Mouse (Mus musculus) Muller cell, postnatal 12 days (primary cell): ENCODE data around the gene Leap2.
"Not testable (repeated sequence)": the region's sequence is repeated elsewhere in the genome, so short reads cannot be mapped to it uniquely, and the experiment has no call there.

ENCODE experiments used
- DNase-seq: peaks from one replicate; pipeline ENCODE4 v3.0.0-alpha.2; 2015; ENCODE audit errors: inconsistent ontology term

The Leap2 gene

DNA sequence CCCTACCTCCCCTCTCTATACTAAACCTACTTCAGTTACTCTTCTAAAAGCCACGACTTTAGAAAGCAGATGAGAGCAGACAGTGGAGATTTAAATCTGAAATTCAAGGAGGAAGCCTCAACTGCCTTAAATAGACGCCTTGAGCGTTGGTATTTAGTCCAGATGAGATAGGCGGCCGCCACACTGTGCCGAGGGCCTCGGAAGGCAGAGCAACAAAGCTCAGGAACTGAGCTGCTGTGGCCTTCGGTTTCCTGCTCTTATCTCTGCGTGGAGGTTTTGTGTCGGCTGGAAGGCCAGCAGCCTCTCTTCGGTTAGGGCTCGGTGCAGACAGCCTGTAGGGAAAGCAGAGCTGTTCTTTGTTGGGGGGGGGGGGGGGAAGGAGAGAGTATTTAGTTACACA lies 19.0 kb upstream of the Leap2 start:
- DNase-seq, result no peak

DNA sequence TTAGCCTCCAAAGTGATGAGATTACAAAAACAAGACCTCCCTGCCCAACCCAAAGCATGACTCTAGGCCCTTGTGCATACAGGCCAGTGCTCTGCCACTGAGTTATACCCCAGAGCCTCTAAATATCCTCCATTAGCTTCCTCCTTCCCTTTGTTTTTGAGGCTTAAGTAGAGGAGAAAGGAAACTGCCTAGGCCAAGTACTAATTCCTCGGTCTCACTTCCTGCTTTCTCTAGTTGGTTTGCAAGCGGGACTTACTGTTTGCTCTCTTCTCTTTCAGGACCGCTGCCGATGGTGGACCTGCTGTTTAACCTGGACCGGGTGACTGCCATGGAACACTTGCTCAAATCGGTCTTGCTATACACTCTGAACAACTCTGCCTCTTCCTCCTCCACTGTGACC lies 13.4 kb upstream of the Leap2 start:
- no peak for DNase-seq

DNA sequence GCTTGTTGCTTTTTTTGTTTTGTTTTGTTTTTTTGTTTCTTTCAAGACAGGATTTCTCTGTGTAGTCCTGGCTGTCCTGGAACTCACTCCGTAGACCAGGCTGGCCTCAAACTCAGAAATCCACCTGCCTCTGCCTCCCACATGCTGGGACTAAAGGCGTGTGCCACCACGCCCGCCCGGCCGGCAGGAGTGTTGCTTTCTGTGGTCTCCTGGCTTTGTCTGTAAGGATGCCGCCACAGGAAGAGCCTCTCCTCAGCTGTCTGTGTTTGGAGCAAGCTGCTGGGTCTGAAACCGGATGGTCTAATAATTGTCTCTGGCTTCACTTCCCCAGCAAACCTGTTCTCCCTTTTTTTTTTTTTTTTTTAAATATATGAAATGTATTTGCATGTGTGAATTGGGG lies 12.5 kb upstream of the Leap2 start:
- no peak for DNase-seq

DNA sequence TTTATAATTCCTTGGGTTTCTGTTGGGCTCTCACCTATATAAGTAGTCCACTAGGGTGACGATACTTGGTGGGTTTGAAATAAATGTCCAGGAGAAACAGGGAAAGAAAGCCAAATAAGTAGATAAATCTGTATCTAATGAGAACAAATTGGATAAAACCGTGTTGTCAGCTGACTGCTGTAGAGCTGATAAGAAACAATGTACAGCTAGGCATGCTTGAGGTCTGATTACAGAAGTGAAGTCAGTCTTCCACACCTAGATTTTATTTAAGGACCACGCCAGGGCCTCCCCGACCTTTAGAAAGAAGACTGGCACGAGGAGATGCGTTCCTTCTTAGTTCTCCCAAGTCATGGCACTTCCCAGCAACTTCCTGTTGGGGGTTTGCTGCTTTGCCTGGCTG lies 10.1 kb upstream of the Leap2 start:
- DNase-seq, result no peak

DNA sequence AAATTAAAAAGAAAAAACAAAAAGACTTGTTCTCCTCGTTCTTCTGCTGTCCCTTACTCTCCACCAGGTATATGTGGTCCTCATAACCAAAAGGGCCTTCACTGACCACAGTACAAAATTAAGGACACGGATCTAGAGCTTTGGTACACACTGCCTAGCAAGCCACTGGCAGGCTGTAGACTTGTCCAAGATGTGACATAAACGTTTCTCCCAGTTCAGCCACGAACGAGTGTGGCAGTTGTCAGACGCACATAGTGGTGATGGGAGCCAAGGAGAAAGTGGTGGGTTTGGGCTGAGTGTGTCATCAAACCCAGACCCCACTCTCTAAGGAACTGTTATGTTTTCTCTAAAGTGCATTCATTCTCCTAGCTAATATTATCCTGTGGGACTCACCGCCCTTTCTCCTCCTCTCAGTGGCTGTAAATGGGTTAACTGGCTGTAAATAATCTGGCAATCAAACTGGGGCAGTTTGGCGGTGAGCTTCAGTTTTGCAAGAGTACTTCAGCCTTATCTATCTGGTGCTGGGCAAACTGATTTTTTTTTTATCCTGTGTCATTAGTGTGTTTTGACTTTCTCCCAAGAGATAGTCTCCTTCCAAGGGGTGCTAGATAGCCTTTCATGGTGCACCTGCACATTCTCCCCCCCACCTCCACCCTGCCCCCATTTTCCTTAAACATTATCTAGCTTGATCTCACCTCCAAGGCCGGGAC lies 8.5 kb upstream of the Leap2 start:
- no peak for DNase-seq

DNA sequence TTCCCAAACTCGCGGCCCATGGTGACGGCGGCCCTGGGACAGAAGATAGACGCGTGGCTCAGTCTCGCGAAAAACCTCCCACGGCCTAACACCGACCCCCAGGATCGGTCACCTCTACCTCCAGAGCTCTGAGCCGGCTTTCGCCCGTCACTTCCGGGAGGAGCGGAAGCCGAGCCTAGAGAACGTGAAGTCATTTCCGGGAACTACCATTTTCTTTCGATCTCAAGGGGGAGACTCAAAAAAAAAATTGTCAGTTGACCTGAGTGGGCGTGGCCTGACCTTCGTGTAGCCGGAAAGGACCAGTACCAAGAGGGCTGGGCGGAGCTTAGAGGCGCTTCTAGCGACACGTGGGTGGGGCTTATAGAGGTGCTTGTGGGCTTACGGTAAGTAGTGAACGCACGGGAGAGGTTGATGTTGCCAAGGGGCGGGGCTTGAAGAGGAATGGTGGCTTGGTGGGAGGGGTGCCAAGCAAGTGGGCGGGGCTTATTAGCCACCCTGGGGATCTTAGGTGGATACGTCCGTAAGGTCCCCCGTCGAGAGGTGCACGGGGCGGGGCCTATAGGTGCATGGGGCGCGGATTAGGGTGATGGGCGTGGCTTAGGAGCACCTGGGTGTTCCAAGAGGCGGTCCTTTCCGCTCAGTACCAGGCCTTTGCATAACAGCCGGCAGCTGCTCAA lies 7.8 kb upstream of the Leap2 start, which contains the start of the genes Uqcrq and Gdf9:
Gene Uqcrq, minus strand, starts transcription at position 162 of the 677 bp plus-strand sequence.
Gene Gdf9, plus strand, starts transcription at position 354 of the 677 bp plus-strand sequence.
- DNase-seq, result peak; percentile 99

DNA sequence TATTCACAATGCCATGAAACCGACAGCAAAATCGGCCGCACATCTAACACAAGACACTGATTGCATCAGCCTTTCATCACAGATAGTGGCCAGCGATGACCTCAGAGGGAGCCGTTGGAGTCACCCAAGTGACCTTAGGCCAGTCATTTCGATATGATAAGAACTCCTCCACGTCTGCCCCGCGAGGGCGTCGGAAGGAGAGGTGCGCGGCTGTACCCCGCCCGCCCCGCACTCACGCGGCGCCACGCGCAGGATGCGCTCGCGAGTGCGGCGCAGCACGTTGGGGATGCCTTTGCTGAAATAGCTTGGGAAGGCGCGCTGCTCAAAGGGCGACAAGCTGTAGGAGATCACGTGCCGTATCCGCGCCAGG lies 7.3 kb upstream of the Leap2 start:
- no peak for DNase-seq

DNA sequence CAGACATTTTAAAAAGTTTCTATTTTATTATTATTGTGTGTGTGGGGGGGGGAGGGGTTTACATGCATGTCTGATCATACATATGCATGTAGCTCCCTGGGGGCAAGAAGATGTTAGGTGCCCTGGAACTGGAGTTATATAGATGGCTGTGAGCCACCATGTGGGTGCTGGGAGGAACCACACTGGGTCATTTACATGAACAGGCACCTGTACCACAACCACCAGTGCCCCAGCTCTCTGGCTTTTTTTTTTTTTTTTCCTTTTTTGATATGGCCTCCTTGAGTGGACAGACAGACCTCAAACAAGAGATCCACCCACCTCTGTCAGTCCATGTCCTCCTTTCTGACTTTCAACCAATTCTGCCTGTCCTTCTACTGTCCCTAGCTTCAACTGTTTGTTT lies 6.2 kb upstream of the Leap2 start:
- no peak for DNase-seq

DNA sequence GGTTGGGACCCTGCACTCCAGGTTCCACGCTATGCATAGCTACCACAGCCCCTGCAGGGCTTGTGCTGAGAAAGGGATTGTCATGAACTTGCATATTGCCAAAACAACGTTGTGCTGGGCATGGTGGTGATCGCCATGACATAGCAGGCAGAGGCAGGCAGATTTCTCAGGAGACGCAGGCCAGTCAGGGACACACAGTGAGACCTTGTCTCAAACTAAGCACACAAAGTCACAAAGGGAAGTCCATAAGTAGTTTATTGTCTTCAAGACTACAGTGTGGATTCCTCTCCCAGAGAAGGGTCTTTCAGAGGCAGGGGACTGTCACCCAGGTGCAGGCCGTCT lies 5.7 kb upstream of the Leap2 start:
- no peak for DNase-seq

DNA sequence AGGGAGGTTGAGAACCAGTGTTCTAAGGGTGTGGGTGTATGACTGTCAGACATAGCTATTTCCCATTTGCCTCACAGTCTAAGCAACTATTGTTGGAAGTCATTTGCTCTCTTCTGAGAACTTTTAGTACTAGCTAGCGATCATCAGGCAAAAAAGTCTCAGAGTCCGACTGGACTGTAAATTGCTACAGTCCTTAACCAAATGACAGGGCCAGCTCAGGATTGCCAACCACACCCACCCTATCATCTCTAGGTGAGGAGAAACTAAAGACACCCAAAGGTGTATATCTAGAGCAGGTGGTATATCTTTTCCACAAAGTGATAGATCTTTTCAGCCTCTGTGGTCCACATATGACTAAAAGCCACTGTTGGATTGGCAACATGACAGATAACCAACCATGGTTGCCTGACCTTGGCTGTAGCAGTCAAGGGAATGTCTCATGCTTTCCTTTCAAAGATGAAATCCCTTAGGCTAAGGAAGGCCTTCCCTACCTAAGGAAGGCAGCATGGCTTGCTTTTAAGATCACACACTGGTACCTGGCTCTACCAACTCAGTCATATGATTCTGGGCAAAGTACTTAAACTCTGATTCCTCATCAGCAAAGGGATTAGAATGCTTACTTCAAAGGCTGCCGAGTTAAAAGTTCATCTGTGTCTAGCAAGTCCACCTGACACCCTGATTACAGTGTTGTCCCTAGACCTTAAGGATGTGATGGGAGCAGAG lies 5.2 kb upstream of the Leap2 start:
- no peak for DNase-seq

DNA sequence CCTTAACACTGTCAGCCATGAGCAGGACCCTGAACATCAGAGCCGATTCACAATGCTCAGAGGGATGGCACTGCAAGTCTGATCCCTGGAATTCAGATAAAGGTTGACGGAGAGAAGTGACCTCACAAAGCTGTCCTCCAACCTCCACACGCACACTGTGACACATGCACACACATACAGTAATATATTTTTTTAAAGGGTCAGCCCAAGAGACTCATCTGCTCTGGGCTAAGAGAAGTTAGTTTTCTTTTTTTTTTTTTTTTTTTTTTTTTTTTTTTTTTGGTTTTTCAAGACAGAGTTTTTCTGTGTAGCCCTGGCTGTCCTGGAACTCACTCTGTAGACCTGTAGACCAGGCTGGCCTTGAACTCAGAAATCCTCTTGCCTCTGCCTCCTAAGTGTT lies 3.9 kb upstream of the Leap2 start:
- not testable (repeated sequence) for DNase-seq

DNA sequence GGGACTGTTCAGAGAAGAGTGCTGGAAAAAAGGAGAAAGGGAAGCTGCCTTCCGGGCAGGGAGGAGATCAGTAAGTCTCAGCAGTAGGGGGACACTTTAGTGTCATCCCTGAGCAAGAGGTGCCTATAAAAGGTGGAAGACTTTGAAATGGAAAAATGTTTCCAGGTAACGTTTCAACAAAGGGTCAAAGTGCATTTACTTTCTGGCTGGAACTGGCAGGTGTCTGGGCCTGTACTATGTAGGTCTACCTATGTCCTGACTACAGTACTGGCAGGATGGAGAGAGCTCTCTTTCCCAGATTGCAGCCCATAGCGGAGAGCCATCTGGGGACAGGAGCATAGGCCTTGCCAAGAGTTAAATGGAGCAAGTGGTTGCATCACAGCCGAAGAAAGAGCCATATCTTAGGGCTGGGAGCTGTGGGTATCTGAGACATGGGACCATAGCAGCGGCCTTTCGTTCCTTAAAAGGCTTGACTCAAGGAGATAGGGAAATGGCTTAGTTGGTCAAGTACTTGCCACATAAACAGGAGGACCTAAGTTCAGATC lies 2.8 kb upstream of the Leap2 start:
- no peak for DNase-seq

DNA sequence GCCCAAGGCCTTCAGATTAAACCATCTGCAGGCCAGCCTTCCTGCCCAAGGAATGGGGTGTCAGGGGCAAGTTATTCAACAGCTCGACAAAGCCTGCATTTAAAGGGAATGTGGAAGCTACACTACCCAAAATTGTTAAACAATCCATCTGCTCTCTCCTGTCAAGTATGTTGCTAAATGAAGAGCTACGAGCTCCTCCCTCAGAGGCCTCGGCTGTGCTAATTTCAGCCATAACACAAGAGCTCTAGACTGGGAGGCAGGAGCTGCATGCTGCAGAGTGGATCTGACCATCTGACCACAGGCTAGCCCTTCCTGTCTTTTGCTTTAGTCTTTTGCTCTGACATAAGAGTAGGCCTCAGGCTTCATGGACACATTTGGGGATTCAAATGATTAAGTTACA lies 2.3 kb upstream of the Leap2 start:
- DNase-seq, result no peak

DNA sequence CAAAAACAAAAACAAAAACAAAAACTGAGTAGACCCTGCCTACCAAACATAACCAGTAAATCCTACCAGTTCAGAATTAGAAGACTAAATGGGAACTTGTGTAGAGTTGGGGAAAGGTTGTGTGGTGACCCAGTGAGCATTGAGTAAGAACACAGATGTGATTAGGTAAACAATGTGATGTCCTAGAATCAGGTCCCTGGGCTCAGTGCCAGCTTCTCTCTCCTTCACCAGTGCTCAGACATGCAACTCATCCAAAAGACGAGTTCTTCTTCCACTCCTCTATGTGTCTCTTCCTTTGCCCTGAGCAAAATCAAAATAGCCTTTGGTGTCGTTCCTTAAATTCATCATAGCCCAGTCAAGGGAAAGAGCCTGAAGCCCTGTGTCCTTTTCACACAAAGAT lies 1.9 kb upstream of the Leap2 start:
- no peak for DNase-seq

DNA sequence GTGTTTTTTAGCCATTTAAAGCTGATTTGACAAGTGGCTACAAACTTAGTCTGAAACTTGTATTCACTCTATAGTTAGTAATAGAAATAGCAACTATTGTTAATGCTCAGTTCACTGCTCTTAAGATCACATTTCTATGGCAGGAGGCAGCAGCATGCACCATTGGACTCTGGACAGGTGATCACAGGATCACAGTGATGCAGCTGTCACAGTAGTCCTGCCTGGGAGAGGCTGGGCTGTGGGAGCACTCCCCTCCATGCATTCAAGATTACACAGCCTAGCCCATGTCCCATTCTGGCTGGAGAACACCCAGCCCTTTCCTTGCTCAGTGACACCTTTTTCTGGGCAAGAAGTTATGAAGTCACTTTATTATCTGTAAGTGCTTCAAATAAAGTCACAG lies 4.9 kb downstream of the Leap2 start:
- no peak for DNase-seq

DNA sequence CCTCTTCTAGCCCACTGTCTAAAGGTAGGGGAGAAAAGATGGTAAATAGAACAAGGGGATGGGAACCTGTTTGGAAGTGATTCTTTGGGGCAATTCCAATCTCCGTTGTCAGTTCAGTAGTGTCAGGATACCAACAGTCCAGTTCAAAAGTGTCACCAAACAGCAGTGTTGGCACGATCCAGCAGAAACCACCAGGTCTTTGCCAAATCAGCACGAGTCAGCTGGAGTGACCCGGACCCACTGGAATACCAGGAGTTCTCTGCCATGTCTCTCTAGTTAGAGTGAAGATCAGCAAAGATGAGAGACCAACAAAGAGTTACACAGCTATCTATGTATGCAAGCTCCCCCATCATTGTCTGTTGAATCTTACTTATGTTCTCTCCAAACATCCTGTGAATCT lies 9.1 kb downstream of the Leap2 start:
- no peak for DNase-seq

DNA sequence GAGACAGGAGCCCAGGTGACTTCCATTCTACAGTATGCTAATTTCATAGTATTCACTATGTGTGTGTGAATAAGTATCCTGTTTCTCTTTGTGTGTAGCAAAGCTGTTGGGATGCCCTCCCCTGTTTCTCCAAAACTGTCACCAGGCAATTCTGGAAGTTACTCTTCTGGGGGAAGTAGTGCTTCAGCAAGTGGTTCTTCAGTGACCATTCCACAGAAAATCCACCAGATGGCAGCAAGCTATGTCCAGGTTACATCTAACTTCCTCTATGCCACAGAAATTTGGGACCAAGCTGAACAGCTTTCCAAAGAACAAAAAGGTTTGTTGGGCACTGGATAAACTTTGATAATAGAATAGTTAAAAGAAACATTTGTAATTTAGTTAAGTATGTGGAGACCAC lies 11.2 kb downstream of the Leap2 start:
- no peak for DNase-seq

DNA sequence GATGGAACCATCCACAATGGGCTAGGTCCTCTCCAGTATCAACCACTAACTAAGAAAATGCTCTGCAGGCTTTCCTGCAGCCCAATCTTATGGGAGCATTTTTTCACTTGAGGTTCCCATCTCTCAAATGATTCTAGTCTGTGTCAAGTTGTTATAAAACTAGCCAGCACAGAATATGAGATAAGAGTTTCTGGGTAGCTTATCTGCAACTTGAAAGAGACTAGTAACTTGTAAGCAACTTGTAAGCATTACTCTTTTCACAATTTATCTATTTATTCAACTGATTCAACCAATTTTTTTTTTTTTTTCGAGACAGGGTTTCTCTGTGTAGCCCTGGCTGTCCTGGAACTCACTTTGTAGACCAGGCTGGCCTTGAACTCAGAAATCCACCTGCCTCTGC lies 19.3 kb downstream of the Leap2 start:
- no peak for DNase-seq

DNA sequence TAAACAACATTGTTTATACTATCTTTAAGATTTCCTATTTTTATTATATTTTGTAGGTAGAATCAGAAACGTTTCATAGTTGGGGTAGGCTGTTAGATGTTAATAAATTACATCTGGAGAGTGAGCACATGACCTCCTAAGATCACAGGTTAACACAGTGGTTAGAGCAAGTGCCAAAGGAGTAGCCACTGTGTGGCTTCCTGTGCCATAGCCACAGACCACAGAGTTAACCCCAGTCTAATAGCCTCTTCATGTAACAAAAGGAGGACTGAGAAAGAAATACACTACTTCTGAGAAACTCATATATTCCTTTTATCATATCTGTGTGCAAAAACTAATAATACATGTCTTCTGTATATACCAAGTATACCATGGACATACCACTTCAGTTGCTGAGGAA lies 29.1 kb downstream of the Leap2 start:
- DNase-seq, result no peak

DNA sequence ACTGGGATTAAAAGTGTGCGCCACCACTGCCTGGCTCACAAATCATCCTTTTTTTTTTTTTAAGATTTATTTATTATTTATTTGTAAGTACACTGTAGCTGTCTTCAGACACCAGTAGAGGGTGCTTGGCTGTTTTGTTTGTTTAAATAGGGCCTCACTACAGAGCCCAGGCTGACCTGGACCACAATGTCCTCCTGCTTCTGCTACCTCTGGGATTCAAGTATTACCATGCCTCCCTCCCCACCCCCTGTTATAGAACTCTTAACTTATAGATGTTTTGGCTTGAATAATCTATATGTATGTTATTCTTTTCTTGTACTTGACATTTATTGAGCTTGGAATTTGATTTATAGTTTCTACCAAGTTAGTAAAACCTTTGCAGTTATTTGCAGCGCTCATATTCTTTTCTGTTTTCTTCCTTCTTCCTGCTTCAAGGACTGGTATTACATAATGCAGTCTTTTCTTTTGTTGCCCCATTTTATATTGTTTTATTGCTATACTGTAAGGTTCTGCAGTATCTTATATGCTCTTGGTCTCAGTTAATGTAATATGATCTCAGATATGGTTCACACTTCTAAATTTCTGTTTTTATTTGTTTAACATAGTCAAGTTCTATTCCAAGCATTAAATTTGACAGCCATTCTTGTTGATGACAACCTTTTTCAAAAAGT lies 39.1 kb downstream of the Leap2 start:
- DNase-seq, result no peak

DNA sequence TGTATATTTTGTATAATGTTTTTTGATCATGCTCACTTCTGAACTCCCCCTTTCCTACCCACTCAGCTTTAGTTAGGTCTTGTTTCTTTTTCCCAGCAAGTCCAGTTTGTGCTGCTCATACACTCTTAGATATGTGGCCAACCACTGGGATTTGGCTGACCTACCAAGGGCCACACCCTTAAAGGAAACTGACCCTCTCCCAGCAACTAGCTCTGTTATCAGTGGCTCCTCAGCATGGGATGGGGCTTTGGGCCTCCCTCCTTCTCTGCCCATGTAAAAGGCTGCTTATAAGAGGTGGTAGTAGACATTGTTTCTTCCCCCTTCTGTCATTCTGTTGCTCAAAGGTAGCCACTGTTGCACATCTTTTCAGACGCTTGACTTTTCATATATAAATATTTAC lies 44.1 kb downstream of the Leap2 start:
- DNase-seq, result no peak
